Mouse (Mus musculus): ENCODE measurements around the gene Aadacl3. TPM values are rescaled to one million over a fixed set of nuclear protein-coding genes. Genes with fewer than 3 reads are reported as not detected.

Gene Aadacl3
- polyA plus RNA-seq (2012; rRNA removed) = not detected in 2 replicates

GRCm38 (mm10) chr4:144463656-144464055 is at the start of gene Aadacl3:
Aadacl3 (minus strand) TSS chr4:144463756.
- TF ChIP-seq CTCF (IDR thresholded peaks at IDR 0.05; ENCODE audit: extremely low read depth, insufficient read depth, insufficient read length, insufficient replicate concordance) (no peak), POLR2A (IDR thresholded peaks at IDR 0.05; ENCODE audit: low read depth, low read length) (no peak)
- H3K4me1 ChIP-seq (ENCODE audit: control insufficient read depth, insufficient read depth, insufficient read length) = no peaks in the 10 kb centered on the region
- no peak within 1 kb of the TSS for H3K4me3 ChIP-seq (ENCODE audit: extremely low read depth, insufficient read depth, insufficient read length)
- no peaks in the 10 kb centered on the region for H3K27me3 ChIP-seq (ENCODE audit: control insufficient read depth, insufficient read depth, low read length)
- H3K27ac ChIP-seq (ENCODE audit: insufficient read depth, low read length) = no peak within 1 kb of the TSS
- no peaks in the 10 kb centered on the region for H3K36me3 ChIP-seq (ENCODE audit: control insufficient read depth, insufficient read depth, low read length)
- 57% methylated on average over 3 of the region's 3 CpGs for WGBS
- DNase-seq (ENCODE audit: low read depth in 1 of 2, low spot score in 2 of 2) = no peak

- no peak overlapping the region for H3K27ac ChIP-seq (ENCODE audit: insufficient read depth, low read length)
- no peak for DNase-seq (ENCODE audit: low read depth in 1 of 2, low spot score in 2 of 2)
- no peak overlapping the region for H3K4me3 ChIP-seq (ENCODE audit: extremely low read depth, insufficient read depth, insufficient read length)
- H3K36me3 ChIP-seq (ENCODE audit: control insufficient read depth, insufficient read depth, low read length) = no peaks in the 10 kb centered on the region
- TF ChIP-seq CTCF (IDR thresholded peaks at IDR 0.05; ENCODE audit: extremely low read depth, insufficient read depth, insufficient read length, insufficient replicate concordance) (no peak), POLR2A (IDR thresholded peaks at IDR 0.05; ENCODE audit: low read depth, low read length) (no peak)
- H3K27me3 ChIP-seq (ENCODE audit: control insufficient read depth, insufficient read depth, low read length) = no peaks in the 10 kb centered on the region
- 77% methylated on average over 1 of the region's 1 CpGs for WGBS
- H3K4me1 ChIP-seq (ENCODE audit: control insufficient read depth, insufficient read depth, insufficient read length) = no peaks in the 10 kb centered on the region
These were observed 43.0 kb upstream of the Aadacl3 start for GRCm38 (mm10) chr4:144506518-144506917.

- no peak for DNase-seq (ENCODE audit: low read depth in 1 of 2, low spot score in 2 of 2)
- no peak overlapping the region for H3K4me3 ChIP-seq (ENCODE audit: extremely low read depth, insufficient read depth, insufficient read length)
These were observed 29.8 kb upstream of the Aadacl3 start for GRCm38 (mm10) chr4:144493331-144493730.

GRCm38 (mm10) chr4:144468091-144468490 is 4.5 kb upstream of the Aadacl3 start:
- WGBS = 77% methylated on average over 1 of the region's 1 CpGs
- Histone ChIP-seq H3K4me3 (ENCODE audit: extremely low read depth, insufficient read depth, insufficient read length) (no peak overlapping the region), H3K4me1 (ENCODE audit: control insufficient read depth, insufficient read depth, insufficient read length) (no peaks in the 10 kb centered on the region), H3K27me3 (ENCODE audit: control insufficient read depth, insufficient read depth, low read length) (no peaks in the 10 kb centered on the region), H3K27ac (ENCODE audit: insufficient read depth, low read length) (no peak overlapping the region), H3K36me3 (ENCODE audit: control insufficient read depth, insufficient read depth, low read length) (no peaks in the 10 kb centered on the region)
- no peak for TF ChIP-seq POLR2A (IDR thresholded peaks at IDR 0.05; ENCODE audit: low read depth, low read length)
- no peak for TF ChIP-seq CTCF (IDR thresholded peaks at IDR 0.05; ENCODE audit: extremely low read depth, insufficient read depth, insufficient read length, insufficient replicate concordance)
- DNase-seq (ENCODE audit: low read depth in 1 of 2, low spot score in 2 of 2) = no peak

More at GRCm38 (mm10) chr4:144493331-144493730, 29.8 kb upstream of the Aadacl3 start:
- Histone ChIP-seq H3K4me1 (ENCODE audit: control insufficient read depth, insufficient read depth, insufficient read length) (no peaks in the 10 kb centered on the region), H3K27ac (ENCODE audit: insufficient read depth, low read length) (no peak overlapping the region), H3K27me3 (ENCODE audit: control insufficient read depth, insufficient read depth, low read length) (no peaks in the 10 kb centered on the region), H3K36me3 (ENCODE audit: control insufficient read depth, insufficient read depth, low read length) (no peaks in the 10 kb centered on the region)
- TF ChIP-seq CTCF (IDR thresholded peaks at IDR 0.05; ENCODE audit: extremely low read depth, insufficient read depth, insufficient read length, insufficient replicate concordance) (no peak), POLR2A (IDR thresholded peaks at IDR 0.05; ENCODE audit: low read depth, low read length) (no peak)

- WGBS = 79% methylated on average over 2 of the region's 2 CpGs
- TF ChIP-seq POLR2A (IDR thresholded peaks at IDR 0.05; ENCODE audit: low read depth, low read length) (no peak), CTCF (IDR thresholded peaks at IDR 0.05; ENCODE audit: extremely low read depth, insufficient read depth, insufficient read length, insufficient replicate concordance) (no peak)
- H3K4me3 ChIP-seq (ENCODE audit: extremely low read depth, insufficient read depth, insufficient read length) = no peak overlapping the region
- no peak for DNase-seq (ENCODE audit: low read depth in 1 of 2, low spot score in 2 of 2)
- no peak overlapping the region for H3K27ac ChIP-seq (ENCODE audit: insufficient read depth, low read length)
- no peaks in the 10 kb centered on the region for H3K27me3 ChIP-seq (ENCODE audit: control insufficient read depth, insufficient read depth, low read length)
- H3K36me3 ChIP-seq (ENCODE audit: control insufficient read depth, insufficient read depth, low read length) = no peaks in the 10 kb centered on the region
- H3K4me1 ChIP-seq (ENCODE audit: control insufficient read depth, insufficient read depth, insufficient read length) = no peaks in the 10 kb centered on the region
These were observed 1.6 kb upstream of the Aadacl3 start for GRCm38 (mm10) chr4:144465206-144465605.

- no peaks in the 10 kb centered on the region for H3K27me3 ChIP-seq (ENCODE audit: control insufficient read depth, insufficient read depth, low read length)
- H3K27ac ChIP-seq (ENCODE audit: insufficient read depth, low read length) = no peak within 1 kb of the TSS
- 68% methylated on average over 2 of the region's 2 CpGs for WGBS
- H3K4me1 ChIP-seq (ENCODE audit: control insufficient read depth, insufficient read depth, insufficient read length) = no peaks in the 10 kb centered on the region
- TF ChIP-seq POLR2A (IDR thresholded peaks at IDR 0.05; ENCODE audit: low read depth, low read length) (no peak), CTCF (IDR thresholded peaks at IDR 0.05; ENCODE audit: extremely low read depth, insufficient read depth, insufficient read length, insufficient replicate concordance) (no peak)
- no peak for DNase-seq (ENCODE audit: low read depth in 1 of 2, low spot score in 2 of 2)
- H3K36me3 ChIP-seq (ENCODE audit: control insufficient read depth, insufficient read depth, low read length) = no peaks in the 10 kb centered on the region
- no peak within 1 kb of the TSS for H3K4me3 ChIP-seq (ENCODE audit: extremely low read depth, insufficient read depth, insufficient read length)
These were observed 10.3 kb downstream of the Aadacl3 start, which contains the start of gene Gm9944 for GRCm38 (mm10) chr4:144453217-144453616. Gm9944 (minus strand) TSS chr4:144453317.

GRCm38 (mm10) chr4:144448546-144448945 is 15.0 kb downstream of the Aadacl3 start:
- H3K4me1 ChIP-seq (ENCODE audit: control insufficient read depth, insufficient read depth, insufficient read length) = no peaks in the 10 kb centered on the region
- DNase-seq (ENCODE audit: low read depth in 1 of 2, low spot score in 2 of 2) = no peak
- H3K4me3 ChIP-seq (ENCODE audit: extremely low read depth, insufficient read depth, insufficient read length) = no peak overlapping the region
- no peak for TF ChIP-seq CTCF (IDR thresholded peaks at IDR 0.05; ENCODE audit: extremely low read depth, insufficient read depth, insufficient read length, insufficient replicate concordance)
- TF ChIP-seq POLR2A (IDR thresholded peaks at IDR 0.05; ENCODE audit: low read depth, low read length) = no peak
- H3K27ac ChIP-seq (ENCODE audit: insufficient read depth, low read length) = no peak overlapping the region
- WGBS = 65% methylated on average over 2 of the region's 2 CpGs
- H3K36me3 ChIP-seq (ENCODE audit: control insufficient read depth, insufficient read depth, low read length) = no peaks in the 10 kb centered on the region
- H3K27me3 ChIP-seq (ENCODE audit: control insufficient read depth, insufficient read depth, low read length) = no peaks in the 10 kb centered on the region
